Mouse (Mus musculus) cerebellum, adult 2 months (tissue): ENCODE results near the gene Zbtb48.

Source experiments
- CTCF ChIP-seq: fragments of 200-500 bp; IDR thresholded peaks from 2 replicates; pipeline ENCODE4 v1.5.1; 2011; ENCODE audit warnings: low read depth, mild to moderate bottlenecking, control low read depth, low read length, moderate library complexity, borderline replicate concordance; ENCODE audit not compliant: insufficient read depth
- POLR2A ChIP-seq: fragments of 200-500 bp; IDR thresholded peaks from 2 replicates; pipeline ENCODE4 v1.6.1; 2011; ENCODE audit warnings: low read length, control low read depth, borderline replicate concordance; ENCODE audit not compliant: insufficient read depth

- TF ChIP-seq POLR2A: no peak
- no peak for TF ChIP-seq CTCF
Observed at GRCm38 (mm10) chr4:152002063-152002462, 25.4 kb downstream of the Zbtb48 start.
